Mouse (Mus musculus) kidney, adult 2 months (tissue): ENCODE results near the gene Gna12.

Source experiments
- CTCF ChIP-seq: fragments of 200-500 bp; conservative IDR thresholded peaks from 2 replicates; pipeline ENCODE4 v1.5.1; 2011; ENCODE audit warnings: low read depth, mild to moderate bottlenecking, control low read depth, low read length, moderate library complexity, mixed read lengths; ENCODE audit not compliant: insufficient read depth, insufficient read length
- POLR2A ChIP-seq: fragments of 200-500 bp; IDR thresholded peaks from one replicate; pipeline ENCODE4 v1.6.1; 2011; ENCODE audit warnings: low read depth, low read length, control low read depth

DNA sequence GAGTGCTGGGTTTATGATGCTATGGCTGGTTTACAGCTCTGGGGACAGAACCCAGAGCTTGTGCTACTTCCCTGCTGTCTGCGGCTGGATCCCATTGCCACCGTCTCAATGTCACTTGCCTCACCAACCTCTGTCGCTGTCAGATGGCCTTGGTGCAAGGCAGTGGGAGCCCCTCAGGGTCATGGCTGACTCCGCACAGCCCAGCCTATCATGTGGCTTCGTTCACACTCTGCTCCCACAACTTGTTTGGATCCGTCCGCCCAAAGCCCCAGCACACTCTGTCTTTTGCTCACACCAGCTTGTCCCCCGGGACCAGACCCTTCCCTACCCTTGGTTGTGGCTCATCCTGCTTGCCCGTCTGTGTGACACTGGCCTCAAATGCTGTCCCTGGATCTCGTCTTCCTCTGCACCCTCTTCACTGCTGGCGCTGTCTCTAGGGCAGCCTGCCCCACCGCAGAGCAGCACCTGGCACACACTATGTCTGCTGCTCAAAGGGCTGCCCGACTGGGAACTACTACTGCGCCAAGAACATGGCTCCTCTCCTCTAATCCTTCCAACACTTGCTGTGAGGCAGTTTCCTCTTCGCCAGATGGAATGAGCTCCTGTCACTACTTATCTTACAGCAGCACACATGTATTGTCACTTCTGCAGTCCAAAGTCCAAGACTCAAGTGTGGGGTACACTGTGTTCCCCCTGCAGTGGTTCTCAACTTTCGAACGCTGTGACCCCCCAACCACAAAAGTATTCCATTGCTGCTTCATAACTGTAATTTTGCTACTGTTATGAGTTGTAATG, 103.1 kb downstream of the Gna12 start:
- TF ChIP-seq POLR2A (no peak), CTCF (no peak)
